Mouse (Mus musculus) hindbrain, embryonic 16.5 days (tissue): ENCODE results near the gene Sptan1. TPM values are rescaled to one million over a fixed set of nuclear protein-coding genes. Genes with fewer than 3 reads are reported as not detected.

Experiments
- ATAC-seq: fragments of 200-750 bp; cut with Nextera tagmentation; 2 replicates; pipeline ENCODE4 v1.8.0; 2017; ENCODE audit warnings: moderate TSS enrichment, moderate library complexity
- H3K27ac ChIP-seq: fragments of 300-500 bp; sonication (generic); 2 replicates; pipeline ENCODE4 v1.5.1; 2014; ENCODE audit warnings: low read depth, mild to moderate bottlenecking, control low read depth, low read length, moderate library complexity
- H3K27me3 ChIP-seq: fragments of 300-500 bp; sonication (generic); replicated peaks from 2 replicates; pipeline ENCODE4 v1.6.1; 2014; ENCODE audit warnings: low read length; ENCODE audit not compliant: control insufficient read depth, insufficient read depth
- H3K36me3 ChIP-seq: fragments of 300-500 bp; sonication (generic); 2 replicates; pipeline ENCODE4 v1.6.1; 2014; ENCODE audit warnings: mild to moderate bottlenecking, low read length, moderate library complexity, mixed read lengths; ENCODE audit not compliant: control insufficient read depth, insufficient read depth
- H3K4me1 ChIP-seq: fragments of 300-500 bp; sonication (generic); 2 replicates; pipeline ENCODE4 v1.6.1; 2014; ENCODE audit warnings: low read depth, low read length; ENCODE audit not compliant: control insufficient read depth, insufficient read depth
- H3K4me2 ChIP-seq: fragments of 300-500 bp; sonication (generic); 2 replicates; pipeline ENCODE4 v1.6.1; 2014; ENCODE audit warnings: mild to moderate bottlenecking, low read length, control low read depth, moderate library complexity
- H3K4me3 ChIP-seq: fragments of 300-500 bp; sonication (generic); 2 replicates; pipeline ENCODE4 v1.5.1; 2014; ENCODE audit warnings: mild to moderate bottlenecking, low read length, control low read depth, moderate library complexity
- H3K9ac ChIP-seq: fragments of 300-500 bp; sonication (generic); 2 replicates; pipeline ENCODE4 v1.6.1; 2014; ENCODE audit warnings: low read depth, mild to moderate bottlenecking, control low read depth, low read length, moderate library complexity
- H3K9me3 ChIP-seq: fragments of 300-500 bp; sonication (generic); 2 replicates; pipeline ENCODE4 v1.6.1; 2014; ENCODE audit warnings: mild to moderate bottlenecking, low read length, moderate library complexity; ENCODE audit not compliant: control insufficient read depth
- WGBS: fragments of 180-500 bp; shearing (Covaris S2); extraction: QIAGEN DNeasy Blood & Tissue Kit; methylation state at CpG from one replicate; pipeline ENCODE4 v1.1.7; 2014; 5-methylcytosine and 5-hydroxymethylcytosine counted together
- polyA plus RNA-seq: library from polyadenylated mRNA; unstranded; fragments of >200 nt; fragmentation: Nextera tagmentation; extraction: Ambion mirVana; gene quantifications from 2 replicates; pipeline ENCODE4 v1.2.1, GENCODE M21; 2015

The Sptan1 gene
- polyA plus RNA-seq, 1 experiment from 2014 or later, result 234 TPM

GRCm38 (mm10) chr2:29944723-29945122 is 20.6 kb upstream of the Sptan1 start:
- WGBS, result 63% methylated on average over 1 of the region's 1 CpGs
- no peak overlapping the region for H3K4me3 ChIP-seq
- H3K36me3 ChIP-seq, result peaks cover 34% of the 10 kb centered on the region
- H3K9ac ChIP-seq, result no peak overlapping the region
- H3K4me1 ChIP-seq, result no peaks in the 10 kb centered on the region
- no peak overlapping the region for H3K27ac ChIP-seq
- no peak for ATAC-seq
- H3K27me3 ChIP-seq, result no peaks in the 10 kb centered on the region
- no peaks in the 10 kb centered on the region for H3K9me3 ChIP-seq
- no peak overlapping the region for H3K4me2 ChIP-seq

DNA sequence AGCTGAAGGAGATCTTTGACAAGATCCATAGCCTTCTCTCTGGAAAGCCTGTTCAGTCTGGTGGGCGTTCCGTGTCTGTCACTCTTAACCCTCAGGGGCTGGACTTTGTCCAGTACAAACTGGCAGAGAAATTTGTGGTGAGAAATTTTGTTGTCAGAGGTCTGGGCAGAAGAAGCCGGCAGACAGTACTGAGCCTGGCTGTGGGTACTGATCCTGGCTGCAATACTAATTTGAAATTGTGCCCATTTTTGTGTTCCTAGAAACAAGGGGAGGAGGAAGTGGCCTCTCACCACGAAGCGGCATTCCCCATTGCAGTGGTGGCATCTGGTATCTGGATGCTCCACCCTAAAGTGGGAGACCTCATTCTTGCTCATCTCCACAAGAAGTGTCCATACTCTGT is 16.5 kb upstream of the Sptan1 start:
- Histone ChIP-seq H3K9ac (no peak overlapping the region), H3K27ac (no peak overlapping the region), H3K4me3 (no peak overlapping the region), H3K36me3 (peaks cover 35% of the 10 kb centered on the region), H3K27me3 (no peaks in the 10 kb centered on the region), H3K4me1 (no peaks in the 10 kb centered on the region), H3K4me2 (no peak overlapping the region), H3K9me3 (no peaks in the 10 kb centered on the region)
- no peak for ATAC-seq
- WGBS, result 99% methylated on average over 5 of the region's 5 CpGs

- H3K27me3 ChIP-seq, result no peaks in the 10 kb centered on the region
- peaks cover 9% of the 10 kb centered on the region for H3K4me1 ChIP-seq
- H3K4me3 ChIP-seq, result no peak overlapping the region
- H3K36me3 ChIP-seq, result peaks cover 17% of the 10 kb centered on the region
- no peak overlapping the region for H3K4me2 ChIP-seq
- WGBS, result 98% methylated on average over 7 of the region's 7 CpGs
- no peaks in the 10 kb centered on the region for H3K9me3 ChIP-seq
- H3K9ac ChIP-seq, result no peak overlapping the region
- no peak for ATAC-seq
- H3K27ac ChIP-seq, result no peak overlapping the region
These were observed 4.1 kb upstream of the Sptan1 start for GRCm38 (mm10) chr2:29961246-29961645.

DNA sequence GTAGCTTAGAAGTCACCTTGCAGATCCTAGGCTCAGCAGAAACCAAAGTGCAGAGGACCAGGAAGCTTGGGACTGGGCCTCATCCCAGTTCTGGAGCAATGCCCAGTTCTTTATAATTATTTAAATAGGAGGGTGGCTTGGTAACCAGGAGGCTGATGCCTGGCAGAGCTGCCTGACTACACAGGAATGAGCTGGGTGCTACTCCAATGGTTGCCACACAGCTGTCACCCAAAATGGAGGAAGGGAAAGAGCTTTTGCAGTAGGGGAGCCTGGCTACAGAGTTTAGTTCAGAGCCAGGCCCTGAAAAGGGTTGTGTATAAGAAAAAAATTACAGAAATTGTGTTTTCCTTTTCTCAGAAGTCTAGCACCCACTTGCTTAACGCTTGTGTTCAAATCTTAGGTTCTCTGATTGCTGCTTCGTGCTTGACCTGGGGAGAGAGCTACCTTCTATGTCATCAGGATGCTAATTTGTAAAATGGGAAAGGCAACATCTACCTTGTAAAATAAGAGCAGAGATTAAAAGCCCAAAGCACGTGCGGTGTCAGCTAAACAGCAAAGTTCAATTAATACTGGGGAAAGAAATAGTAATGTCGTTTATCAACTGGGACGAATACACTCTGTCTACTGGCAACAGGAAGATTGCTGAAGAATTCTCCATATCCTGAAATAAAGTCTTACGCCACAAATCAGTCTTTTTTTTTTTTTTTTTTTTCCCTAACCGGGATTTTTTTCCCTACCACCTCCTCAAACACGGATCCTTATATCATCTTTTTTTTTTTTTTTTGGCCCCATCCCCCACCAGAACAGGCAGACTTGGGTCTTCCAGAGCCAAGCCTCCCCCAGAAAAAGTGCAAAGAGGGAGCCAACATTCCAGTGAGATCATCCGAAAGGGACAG is 758 bp upstream of the Sptan1 start:
- Histone ChIP-seq H3K27ac (peak overlapping the region; percentile 98), H3K36me3 (peaks cover 3% of the 10 kb centered on the region; the same call in 1 of the 2 replicates), H3K9ac (peak overlapping the region; percentile 91), H3K9me3 (no peaks in the 10 kb centered on the region), H3K4me3 (peak overlapping the region; percentile 86), H3K4me1 (peaks cover 38% of the 10 kb centered on the region), H3K4me2 (peak overlapping the region; percentile 84), H3K27me3 (no peaks in the 10 kb centered on the region)
- 16% methylated on average over 10 of the region's 10 CpGs for WGBS
- 0 out of 2 replicates have a peak, but pooled peaks have one; percentile 12 for ATAC-seq

DNA sequence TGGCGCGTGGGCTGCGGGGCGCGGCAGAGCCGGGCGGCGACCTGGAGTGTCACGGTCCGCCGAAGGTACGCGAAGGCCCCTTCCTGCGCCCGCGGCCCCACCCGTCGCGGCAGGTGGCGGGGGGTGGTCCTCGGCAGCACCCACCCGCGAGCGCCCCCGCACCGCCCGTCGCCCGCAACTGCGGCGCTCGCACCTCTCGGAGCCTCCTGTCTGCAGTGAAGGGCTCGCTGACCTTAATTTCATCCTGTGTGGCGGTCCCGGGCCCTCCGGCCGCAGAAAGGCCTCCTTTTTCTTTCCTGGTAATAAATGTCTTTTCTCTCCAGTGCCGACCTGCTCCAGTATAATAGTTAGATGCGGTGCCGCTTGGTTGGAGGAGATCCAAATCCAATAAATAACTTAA is 546 bp downstream of the Sptan1 start:
- no peaks in the 10 kb centered on the region; the same call in 1 of the 2 replicates for H3K36me3 ChIP-seq
- peak overlapping the region; percentile 98 for H3K27ac ChIP-seq
- peak overlapping the region; percentile 98 for H3K9ac ChIP-seq
- no peaks in the 10 kb centered on the region for H3K27me3 ChIP-seq
- WGBS, result 2% methylated on average over 38 of the region's 41 CpGs
- H3K9me3 ChIP-seq, result no peaks in the 10 kb centered on the region
- ATAC-seq, result peak; percentile 37
- peak overlapping the region; percentile 86 for H3K4me3 ChIP-seq
- peaks cover 45% of the 10 kb centered on the region for H3K4me1 ChIP-seq
- H3K4me2 ChIP-seq, result peak overlapping the region; percentile 84

DNA sequence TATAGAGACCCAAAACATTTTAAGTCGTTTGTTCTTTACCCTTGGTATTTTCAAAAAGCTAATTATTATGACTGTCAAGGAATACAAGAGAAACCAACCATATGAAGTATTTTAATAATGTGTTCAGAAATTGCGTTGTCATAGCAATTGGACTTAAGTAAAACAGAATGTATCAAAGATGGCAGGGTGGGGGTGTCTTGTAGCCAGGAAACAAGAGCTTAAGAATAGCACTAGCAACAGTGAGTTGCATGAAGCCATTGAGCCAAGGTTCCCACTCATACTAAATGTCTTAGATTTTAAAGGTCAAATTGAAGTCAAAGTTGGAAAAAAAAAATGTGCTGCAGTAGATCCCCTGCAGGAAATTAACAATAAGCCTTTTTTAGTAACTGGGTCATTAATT is 1.5 kb downstream of the Sptan1 start:
- Histone ChIP-seq H3K36me3 (no peaks in the 10 kb centered on the region; the same call in 1 of the 2 replicates), H3K4me3 (peak overlapping the region; percentile 86), H3K4me1 (peaks cover 47% of the 10 kb centered on the region), H3K27ac (no peak overlapping the region; the same call in 1 of the 2 replicates), H3K4me2 (peak overlapping the region; percentile 84), H3K9ac (peak overlapping the region; percentile 98), H3K9me3 (no peaks in the 10 kb centered on the region), H3K27me3 (no peaks in the 10 kb centered on the region)
- ATAC-seq, result no peak
- WGBS, result 49% methylated on average over 2 of the region's 2 CpGs

- no peaks in the 10 kb centered on the region; the same call in 1 of the 2 replicates for H3K36me3 ChIP-seq
- WGBS, result 35% methylated on average over 5 of the region's 5 CpGs
- H3K27me3 ChIP-seq, result no peaks in the 10 kb centered on the region
- H3K27ac ChIP-seq, result no peak overlapping the region; the same call in 1 of the 2 replicates
- peak overlapping the region; percentile 86 for H3K4me3 ChIP-seq
- H3K4me1 ChIP-seq, result peaks cover 55% of the 10 kb centered on the region
- no peak for ATAC-seq
- peak overlapping the region; percentile 51; the same call in 1 of the 2 replicates for H3K9ac ChIP-seq
- peak overlapping the region; percentile 84 for H3K4me2 ChIP-seq
- H3K9me3 ChIP-seq, result no peaks in the 10 kb centered on the region
These were observed 2.4 kb downstream of the Sptan1 start for GRCm38 (mm10) chr2:29967768-29968167.

GRCm38 (mm10) chr2:29968638-29969037 is 3.3 kb downstream of the Sptan1 start:
- ATAC-seq, result no peak
- Histone ChIP-seq H3K9me3 (no peaks in the 10 kb centered on the region), H3K4me2 (peak overlapping the region; percentile 1; the same call in 1 of the 2 replicates), H3K4me1 (peaks cover 58% of the 10 kb centered on the region), H3K27me3 (no peaks in the 10 kb centered on the region), H3K9ac (no peak overlapping the region), H3K4me3 (no peak overlapping the region; the same call in 1 of the 2 replicates), H3K36me3 (no peaks in the 10 kb centered on the region; the same call in 1 of the 2 replicates), H3K27ac (no peak overlapping the region)
- WGBS, result 79% methylated on average over 5 of the region's 5 CpGs
